In genomic region chr7:19178443-19179092, GRCm38 (mm10) we compare ENCODE assay signal across 7 mouse cellular contexts. TPM values are rescaled to one million over a fixed set of nuclear protein-coding genes. Genes with fewer than 3 reads are reported as not detected.
DNase-seq lines count a peak whose midpoint lies in the region; ATAC-seq lines count a peak whose summit lies in the region.

No protein-coding gene starts in this region.

- DNase-seq in cerebellum, postnatal 36 days = peak; percentile 86 to 88
- peak; percentile 43 to 54 for DNase-seq in gastrocnemius, adult 8-10 months (ENCODE audit: low spot score in 2 of 2)
- DNase-seq in left cerebral cortex, postnatal 10 days (ENCODE audit: extremely low spot score in 1 of 2, low spot score in 2 of 2) = peak; percentile 76 to 84
- DNase-seq in right cerebral cortex, postnatal 4 days = peak; percentile 89

- ATAC-seq in activated CD4-positive, CD25-positive, alpha-beta regulatory T cell, adult 4 months = peak; percentile 58
- peak; percentile 51 for ATAC-seq in inflammation-experienced regulatory T-cells, adult 6 months
- peak; percentile 54 for ATAC-seq in megakaryocyte progenitor cell, adult 5-6 weeks (replicated peaks; ENCODE audit: poor library complexity)

- intact Hi-C loops in left cerebral cortex, postnatal 10 days (cut with DNase I) = no loop called here

RNA-seq across cellular contexts. Expression of gene Eml2, which starts 2.3 kb away (rescaled TPM):
- polyA plus RNA-seq in activated CD4-positive, CD25-positive, alpha-beta regulatory T cell, adult 4 months (2017; shearing (Covaris generic)) = 10 to 100 TPM in 1 of 2 experiments, 1 to 10 TPM in 1; 5.2 to 16.9 TPM
- 10 to 100 TPM; 10.9 to 15.9 (median 12.9) TPM for total RNA-seq in gastrocnemius, adult 8-10 months (2022)
- 10 to 100 TPM; 10.2 to 16.5 (median 16.5) TPM for polyA plus RNA-seq in inflammation-experienced regulatory T-cells, adult 6 months (2017; shearing (Covaris generic))
- 100 to 1,000 TPM; 202 to 211 TPM for total RNA-seq in left cerebral cortex, postnatal 10 days (2021)
- total RNA-seq in megakaryocyte progenitor cell, adult 5-6 weeks (2015) = 4.3 and 5.5 TPM in 2 replicates
- total RNA-seq in megakaryocyte progenitor cell, adult 5-6 weeks (2017) = 8.0 and 15.1 TPM in 2 replicates

RNA-seq across cellular contexts. Expression of gene Gipr, which starts 12.6 kb away (rescaled TPM):
- polyA plus RNA-seq in activated CD4-positive, CD25-positive, alpha-beta regulatory T cell, adult 4 months (2017; shearing (Covaris generic)) = not detected
- under 1 TPM in 1 of 4 experiments, not detected in 3; 0.13 TPM for total RNA-seq in gastrocnemius, adult 8-10 months (2022)
- not detected for polyA plus RNA-seq in inflammation-experienced regulatory T-cells, adult 6 months (2017; shearing (Covaris generic))
- total RNA-seq in left cerebral cortex, postnatal 10 days (2021) = 1 to 10 TPM; 4.7 to 4.8 TPM
- total RNA-seq in megakaryocyte progenitor cell, adult 5-6 weeks (2015) = not detected in 2 replicates
- total RNA-seq in megakaryocyte progenitor cell, adult 5-6 weeks (2017) = not detected in 2 replicates

RNA-seq across cellular contexts. Expression of gene Snrpd2, which starts 29.0 kb away (rescaled TPM):
- polyA plus RNA-seq in activated CD4-positive, CD25-positive, alpha-beta regulatory T cell, adult 4 months (2017; shearing (Covaris generic)) = 10 to 100 TPM; 85.2 to 96.5 TPM
- 10 to 100 TPM; 50.6 to 59.4 (median 57.3) TPM for total RNA-seq in gastrocnemius, adult 8-10 months (2022)
- 10 to 100 TPM; 73.5 to 94.3 (median 75.9) TPM for polyA plus RNA-seq in inflammation-experienced regulatory T-cells, adult 6 months (2017; shearing (Covaris generic))
- total RNA-seq in left cerebral cortex, postnatal 10 days (2021) = 10 to 100 TPM; 99.2 to 99.9 TPM
- 106 and 117 TPM in 2 replicates for total RNA-seq in megakaryocyte progenitor cell, adult 5-6 weeks (2015)
- total RNA-seq in megakaryocyte progenitor cell, adult 5-6 weeks (2017) = 78.6 and 83.9 TPM in 2 replicates

RNA-seq across cellular contexts. Expression of gene Qpctl, which starts 29.5 kb away (rescaled TPM):
- polyA plus RNA-seq in activated CD4-positive, CD25-positive, alpha-beta regulatory T cell, adult 4 months (2017; shearing (Covaris generic)) = 10 to 100 TPM in 1 of 2 experiments, 1 to 10 TPM in 1; 8.9 to 11.6 TPM
- total RNA-seq in gastrocnemius, adult 8-10 months (2022) = 1 to 10 TPM; 1.6 to 2.3 (median 1.9) TPM
- polyA plus RNA-seq in inflammation-experienced regulatory T-cells, adult 6 months (2017; shearing (Covaris generic)) = 10 to 100 TPM in 1 of 3 experiments, 1 to 10 TPM in 2; 7.7 to 10.0 (median 8.5) TPM
- 10 to 100 TPM; 22.6 to 23.1 TPM for total RNA-seq in left cerebral cortex, postnatal 10 days (2021)
- 6.5 and 6.9 TPM in 2 replicates for total RNA-seq in megakaryocyte progenitor cell, adult 5-6 weeks (2015)
- total RNA-seq in megakaryocyte progenitor cell, adult 5-6 weeks (2017) = 3.4 and 5.6 TPM in 2 replicates

RNA-seq across cellular contexts. Expression of gene Gpr4, which starts 33.8 kb away (rescaled TPM):
- under 1 TPM in 1 of 2 experiments, not detected in 1; 0.30 TPM for polyA plus RNA-seq in activated CD4-positive, CD25-positive, alpha-beta regulatory T cell, adult 4 months (2017; shearing (Covaris generic))
- total RNA-seq in gastrocnemius, adult 8-10 months (2022) = 1 to 10 TPM in 3 of 4 experiments, under 1 TPM in 1; 0.72 to 1.7 (median 1.2) TPM
- under 1 TPM in 1 of 3 experiments, not detected in 2; 0.13 TPM for polyA plus RNA-seq in inflammation-experienced regulatory T-cells, adult 6 months (2017; shearing (Covaris generic))
- total RNA-seq in left cerebral cortex, postnatal 10 days (2021) = 1 to 10 TPM; 4.8 to 5.0 TPM
- 0.12 TPM in 1 of 2 replicates, not detected in the other for total RNA-seq in megakaryocyte progenitor cell, adult 5-6 weeks (2015)
- not detected in 2 replicates for total RNA-seq in megakaryocyte progenitor cell, adult 5-6 weeks (2017)

Comparison
In these comparisons a context has a peak if more than half of its experiments do, and no peak if none do; other contexts are left out.
1. Peak in every context shown above with its lines: DNase-seq and ATAC-seq.
2. RNA of gene Eml2, which starts 2.3 kb away (total RNA-seq): 202 to 211 TPM in left cerebral cortex, postnatal 10 days; 10.9 to 15.9 TPM in gastrocnemius, adult 8-10 months and 4.3 to 15.1 TPM in megakaryocyte progenitor cell, adult 5-6 weeks; every median in the first group is over 10 times any median in the second.
3. RNA of gene Gipr, which starts 12.6 kb away (total RNA-seq): 4.7 to 4.8 TPM in left cerebral cortex, postnatal 10 days; 0.13 TPM in gastrocnemius, adult 8-10 months and not detected in megakaryocyte progenitor cell, adult 5-6 weeks; every median in the first group is over 4 times any median in the second.